Mouse (Mus musculus) cerebellum, adult 11 months (tissue): Measurements from ENCODE around the gene Spock3.
"Not testable (repeated sequence)": the region's sequence is repeated elsewhere in the genome, so short reads cannot be mapped to it uniquely, and the experiment has no call there.

Experiments used
- DNase-seq: peaks from one replicate; pipeline ENCODE4 v3.0.0; 2022

Spock3 gene

GRCm38 (mm10) chr8:62950709-62951108 lies at the start of gene Spock3:
Spock3 (plus strand) TSS chr8:62951009.
- DNase-seq = no peak

GRCm38 (mm10) chr8:62951173-62952134 lies 645 bp downstream of the Spock3 start:
- no peak for DNase-seq

DNA sequence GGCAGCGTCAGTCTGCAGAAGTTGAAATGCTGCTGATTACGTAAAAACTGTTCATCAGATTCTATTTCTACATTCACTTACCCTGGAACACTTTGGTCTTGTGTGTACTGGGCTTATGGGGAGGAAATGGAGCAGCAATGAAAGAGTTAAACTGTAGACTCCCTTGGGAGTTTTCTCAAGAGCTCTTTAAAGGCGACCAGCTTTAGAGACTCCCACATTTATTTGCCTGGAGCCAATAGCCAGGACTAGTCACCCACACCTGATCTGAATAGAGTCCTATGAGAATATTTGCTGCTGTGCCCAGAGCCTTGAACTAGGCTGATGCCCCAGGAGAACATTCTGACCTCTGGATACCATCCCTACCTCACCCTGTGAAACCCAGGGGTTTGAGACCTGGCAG lies 1.7 kb downstream of the Spock3 start:
- DNase-seq = no peak

GRCm38 (mm10) chr8:62962608-62963007 lies 11.8 kb downstream of the Spock3 start:
- DNase-seq = no peak

- DNase-seq = no peak
These were observed 19.1 kb downstream of the Spock3 start for GRCm38 (mm10) chr8:62969802-62970372.

DNA sequence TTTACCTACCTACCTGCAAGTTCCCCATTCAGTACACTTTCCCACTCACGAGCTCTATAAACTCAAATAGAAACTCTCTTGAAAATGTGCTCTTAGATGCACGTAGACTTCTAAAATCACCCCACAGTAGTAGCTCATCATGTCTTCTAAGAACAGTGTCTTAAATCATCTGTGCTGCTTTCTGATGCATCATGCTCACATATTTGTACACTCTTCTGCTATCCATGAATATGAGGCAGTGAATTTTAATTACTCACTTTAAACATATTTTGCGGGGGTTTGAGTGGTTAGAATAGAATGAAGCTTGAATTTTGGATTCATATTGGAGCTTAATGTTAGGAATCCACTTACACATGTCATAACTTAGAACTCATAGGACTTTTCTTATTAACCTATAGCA lies 138.2 kb downstream of the Spock3 start:
- DNase-seq = no peak

DNA sequence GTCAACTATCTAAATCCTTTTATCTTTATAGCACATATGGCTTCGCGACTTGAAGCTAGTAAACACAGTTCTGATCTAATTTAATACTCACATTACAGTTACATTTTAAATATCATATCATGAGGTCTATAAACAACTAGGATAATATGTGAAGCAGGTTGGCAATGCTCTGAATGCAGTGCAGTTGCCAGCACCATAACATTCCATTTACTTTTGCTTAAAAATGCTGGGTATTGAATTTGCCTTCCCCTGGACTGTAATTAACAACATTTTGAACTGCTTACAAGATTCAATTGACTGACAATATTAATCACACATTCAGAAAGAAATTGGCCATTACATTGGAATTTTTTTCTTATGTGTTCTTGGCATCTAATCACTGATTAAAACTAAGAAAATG lies 147.4 kb downstream of the Spock3 start:
- DNase-seq = no peak

- no peak for DNase-seq
These were observed 159.0 kb downstream of the Spock3 start for GRCm38 (mm10) chr8:63109761-63110160.

DNA sequence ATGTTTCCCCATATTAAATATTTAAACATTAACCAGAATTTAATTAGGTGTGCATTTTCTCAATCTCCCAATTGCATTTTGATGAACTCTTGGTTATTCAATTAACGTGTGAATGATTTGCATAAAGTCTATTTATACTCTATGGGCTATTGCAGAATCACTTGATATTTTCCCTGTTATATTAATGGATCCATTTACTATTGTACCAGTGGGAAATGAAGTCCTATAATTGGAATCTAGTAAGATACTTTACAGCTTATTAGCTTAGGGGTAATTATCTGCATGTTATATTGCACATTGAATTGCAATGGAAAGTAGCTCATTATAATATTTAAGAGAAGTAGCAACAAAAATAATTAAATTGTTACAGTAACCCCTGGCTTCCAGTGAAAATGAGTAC lies 162.1 kb downstream of the Spock3 start:
- DNase-seq = no peak

- DNase-seq = no peak
These were observed 169.7 kb downstream of the Spock3 start for GRCm38 (mm10) chr8:63120508-63120907.

GRCm38 (mm10) chr8:63135406-63135805 lies 184.6 kb downstream of the Spock3 start:
- DNase-seq = no peak

DNA sequence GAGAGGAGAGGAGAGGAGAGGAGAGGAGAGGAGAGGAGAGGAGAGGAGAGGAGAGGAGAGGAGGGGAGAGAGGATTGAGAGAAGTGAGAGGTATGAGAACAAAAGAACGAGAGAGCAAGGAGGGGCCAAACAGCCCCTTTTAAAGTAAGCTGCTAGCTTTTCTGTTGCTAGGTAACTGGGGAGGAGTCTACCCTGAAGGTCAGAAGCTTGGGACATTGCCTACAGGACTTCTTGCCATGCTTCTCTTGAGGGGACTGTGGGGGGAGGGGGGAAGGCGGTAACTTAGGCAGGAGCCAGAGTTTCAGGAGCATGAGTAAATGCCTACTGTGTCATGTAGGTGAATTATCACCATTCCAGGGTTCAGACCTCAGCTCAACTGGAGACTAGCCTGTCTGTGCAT lies 213.1 kb downstream of the Spock3 start:
- not testable (repeated sequence) for DNase-seq

DNA sequence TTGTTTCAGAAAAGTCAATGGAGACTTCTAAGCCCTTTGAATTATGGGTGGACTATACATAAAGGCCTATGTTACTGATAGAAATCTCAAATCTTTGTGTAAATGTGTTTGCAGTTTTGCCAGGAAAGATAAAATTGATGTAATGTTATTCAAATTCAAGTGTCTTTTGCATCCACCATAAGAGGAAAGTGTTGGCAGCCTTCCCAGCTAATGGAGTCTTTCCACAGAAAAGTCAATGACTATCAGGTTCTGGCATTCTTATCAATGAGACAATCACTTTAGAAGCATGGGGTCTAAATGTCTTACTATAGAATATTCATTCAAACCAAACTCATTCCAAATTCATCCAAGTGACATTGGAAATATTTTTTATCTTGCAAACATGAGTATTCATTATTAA lies 214.5 kb downstream of the Spock3 start:
- no peak for DNase-seq

GRCm38 (mm10) chr8:63169956-63170355 lies 219.1 kb downstream of the Spock3 start:
- no peak for DNase-seq

DNA sequence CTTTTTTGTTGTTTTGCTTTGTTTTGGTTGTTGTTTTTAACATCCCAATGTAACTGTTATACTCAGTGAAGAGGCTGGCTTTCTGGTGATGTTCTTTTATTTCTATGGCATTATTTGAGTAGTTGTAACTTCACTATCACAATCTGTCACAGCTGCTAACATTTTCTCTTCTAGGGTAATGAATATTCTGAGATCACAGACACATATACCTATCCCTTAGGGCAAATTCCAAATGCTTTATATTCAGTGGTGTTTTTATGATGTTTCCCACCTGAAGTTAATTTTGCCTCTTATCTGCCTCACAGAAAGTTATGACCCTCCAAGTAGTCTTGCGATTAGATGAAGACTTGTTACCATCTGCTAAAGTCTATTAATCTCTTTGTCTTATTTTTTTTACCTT lies 230.5 kb downstream of the Spock3 start:
- no peak for DNase-seq

DNA sequence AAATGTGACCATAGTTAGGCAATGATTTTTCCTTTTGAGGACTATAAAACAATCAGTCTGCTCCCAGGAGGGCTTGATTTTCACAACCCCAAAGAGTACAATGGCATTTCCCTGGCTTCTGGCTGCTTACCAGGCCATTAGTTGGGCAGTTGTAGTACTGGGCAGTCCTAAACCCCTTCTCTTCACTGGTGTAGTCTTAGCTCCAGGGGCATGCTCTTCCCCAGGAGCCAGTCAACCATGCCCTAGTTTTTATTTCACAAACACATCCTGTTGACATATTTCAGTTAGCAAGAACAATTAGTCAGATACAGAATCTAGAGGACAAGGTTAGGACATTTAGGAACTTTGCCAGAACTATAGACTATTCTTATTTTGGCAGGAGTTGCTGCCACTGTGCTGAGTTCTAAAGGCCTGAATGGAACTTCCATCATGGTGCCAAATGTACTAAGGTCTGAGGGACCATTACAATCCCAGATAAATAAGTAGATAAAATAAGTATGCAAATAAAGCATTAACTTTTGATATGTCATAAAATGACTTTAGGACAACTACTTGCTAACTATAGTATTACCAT lies 308.1 kb downstream of the Spock3 start:
- DNase-seq = no peak

- DNase-seq = no peak
These were observed 311.7 kb downstream of the Spock3 start for GRCm38 (mm10) chr8:63262516-63262915.

DNA sequence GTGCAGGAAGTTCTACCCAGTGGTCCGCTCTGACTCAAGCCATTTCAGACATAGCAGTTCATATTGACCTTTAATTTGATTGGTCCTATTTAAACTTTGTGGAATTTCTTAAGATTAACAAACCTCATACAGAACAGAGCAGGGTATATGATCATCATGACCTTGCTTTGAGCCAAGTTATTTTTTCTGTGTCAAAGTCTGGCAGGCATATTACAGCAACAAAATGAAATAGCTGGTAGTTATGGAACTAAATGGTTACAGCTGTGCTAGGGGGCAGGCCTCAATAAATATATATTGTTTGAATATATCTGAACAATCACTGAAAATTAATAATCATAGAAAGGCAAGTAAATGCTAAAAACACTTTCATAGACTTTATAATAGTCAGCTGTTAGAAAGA lies 384.6 kb downstream of the Spock3 start:
- no peak for DNase-seq

DNA sequence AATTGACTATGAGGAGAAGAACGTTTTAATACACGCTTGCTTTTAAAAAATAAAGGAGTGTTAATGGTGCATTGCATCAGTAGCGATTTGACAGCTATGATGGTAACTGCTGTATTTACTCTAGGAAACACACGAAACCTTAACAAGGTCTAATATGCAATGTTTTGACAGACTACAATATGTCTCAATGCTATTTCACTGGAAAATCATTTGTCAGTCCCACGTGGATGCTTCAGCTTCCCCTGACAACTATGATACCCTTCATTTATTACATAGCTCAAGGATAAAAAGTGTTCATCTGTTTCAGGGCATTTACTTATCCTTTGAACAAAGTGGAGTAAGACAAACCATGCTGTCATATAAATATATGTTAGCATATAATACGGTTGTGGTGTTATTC lies 417.8 kb downstream of the Spock3 start:
- no peak for DNase-seq

- DNase-seq = no peak
These were observed 446.9 kb downstream of the Spock3 start for GRCm38 (mm10) chr8:63397659-63398058.
